Mouse (Mus musculus) lung, embryonic 15.5 days (tissue): ENCODE data around the gene Cblb. TPM values are rescaled to one million over a fixed set of nuclear protein-coding genes. Genes with fewer than 3 reads are reported as not detected.
A peak's percentile ranks its signal among the peaks of the same experiment; 100 is the strongest.

Source experiments
- ATAC-seq: fragments of 200-750 bp; cut with Nextera tagmentation; 2 replicates; pipeline ENCODE4 v1.8.0; 2017; ENCODE audit warnings: moderate number of reproducible peaks, borderline replicate concordance; ENCODE audit not compliant: low FRiP score, low TSS enrichment; ENCODE audit errors: extremely low read depth
- H3K27ac ChIP-seq: fragments of 300-500 bp; sonication (generic); 2 replicates; pipeline ENCODE4 v1.5.1; 2015; ENCODE audit warnings: moderate library complexity, mild to moderate bottlenecking, inconsistent platforms
- H3K27me3 ChIP-seq: fragments of 300-500 bp; sonication (generic); 2 replicates; pipeline ENCODE4 v1.6.1; 2015; ENCODE audit warnings: inconsistent platforms
- H3K36me3 ChIP-seq: fragments of 300-500 bp; sonication (generic); 2 replicates; pipeline ENCODE4 v1.6.1; 2015; ENCODE audit warnings: inconsistent platforms
- H3K4me1 ChIP-seq: fragments of 300-500 bp; sonication (generic); 2 replicates; pipeline ENCODE4 v1.6.1; 2015; ENCODE audit warnings: inconsistent platforms
- H3K4me2 ChIP-seq: fragments of 300-500 bp; sonication (generic); 2 replicates; pipeline ENCODE4 v1.6.1; 2015; ENCODE audit warnings: inconsistent platforms, mild to moderate bottlenecking, moderate library complexity
- H3K4me3 ChIP-seq: fragments of 300-500 bp; sonication (generic); 2 replicates; pipeline ENCODE4 v1.5.1; 2015; ENCODE audit warnings: mild to moderate bottlenecking, inconsistent platforms
- H3K9ac ChIP-seq: fragments of 300-500 bp; sonication (generic); 2 replicates; pipeline ENCODE4 v1.6.1; 2015; ENCODE audit warnings: inconsistent platforms
- H3K9me3 ChIP-seq: fragments of 300-500 bp; sonication (generic); 2 replicates; pipeline ENCODE4 v1.6.1; 2016; ENCODE audit warnings: inconsistent platforms
- WGBS: fragments of 180-500 bp; shearing (Covaris S2); methylation state at CpG from one replicate; pipeline ENCODE4 v1.1.7; 2015; 5-methylcytosine and 5-hydroxymethylcytosine counted together
- polyA plus RNA-seq: library from polyadenylated mRNA; unstranded; fragments of >200 nt; fragmentation: Nextera tagmentation; extraction: Ambion mirVana; gene quantifications from 2 replicates; pipeline ENCODE4 v1.2.1, GENCODE M21; 2015

Cblb gene
- polyA plus RNA-seq, 1 experiment from 2014 or later: 14.6 TPM

- 75% methylated on average over 2 of the region's 2 CpGs for WGBS
Measured at GRCm38 (mm10) chr16:52013812-52014211, 17.2 kb upstream of the Cblb start.

GRCm38 (mm10) chr16:52023417-52023816, 7.6 kb upstream of the Cblb start:
- Histone ChIP-seq H3K9me3 (no peaks in the 10 kb centered on the region), H3K27ac (no peak overlapping the region), H3K36me3 (no peaks in the 10 kb centered on the region), H3K27me3 (no peaks in the 10 kb centered on the region), H3K4me1 (no peaks in the 10 kb centered on the region), H3K4me3 (no peak overlapping the region), H3K9ac (no peak overlapping the region), H3K4me2 (no peak overlapping the region)
- ATAC-seq: no peak
- 86% methylated on average over 5 of the region's 5 CpGs for WGBS

More at GRCm38 (mm10) chr16:52013812-52014211, 17.2 kb upstream of the Cblb start:
- Histone ChIP-seq H3K4me1 (no peaks in the 10 kb centered on the region), H3K27me3 (no peaks in the 10 kb centered on the region), H3K4me2 (no peak overlapping the region), H3K9ac (no peak overlapping the region), H3K9me3 (no peaks in the 10 kb centered on the region), H3K27ac (no peak overlapping the region), H3K36me3 (no peaks in the 10 kb centered on the region), H3K4me3 (no peak overlapping the region)
- ATAC-seq: no peak

- no peaks in the 10 kb centered on the region for H3K9me3 ChIP-seq
- no peak for ATAC-seq
- H3K27me3 ChIP-seq: no peaks in the 10 kb centered on the region
- 90% methylated on average over 4 of the region's 4 CpGs for WGBS
- H3K4me3 ChIP-seq: no peak overlapping the region
- H3K9ac ChIP-seq: no peak overlapping the region
- no peaks in the 10 kb centered on the region for H3K36me3 ChIP-seq
- peaks cover 7% of the 10 kb centered on the region for H3K4me1 ChIP-seq
- no peak overlapping the region for H3K4me2 ChIP-seq
- H3K27ac ChIP-seq: no peak overlapping the region
Measured at GRCm38 (mm10) chr16:52027326-52027725, 3.7 kb upstream of the Cblb start.

- Histone ChIP-seq H3K4me2 (no peak overlapping the region), H3K27me3 (no peaks in the 10 kb centered on the region), H3K36me3 (no peaks in the 10 kb centered on the region), H3K9ac (no peak overlapping the region), H3K9me3 (no peaks in the 10 kb centered on the region), H3K27ac (no peak overlapping the region), H3K4me1 (peaks cover 12% of the 10 kb centered on the region), H3K4me3 (no peak overlapping the region)
- no peak for ATAC-seq
- 83% methylated on average over 3 of the region's 3 CpGs for WGBS
Measured at GRCm38 (mm10) chr16:52029001-52029400, 2.0 kb upstream of the Cblb start.

GRCm38 (mm10) chr16:52031712-52032251, 757 bp downstream of the Cblb start:
- peak; percentile 91 for ATAC-seq
- H3K27ac ChIP-seq: peak overlapping the region; percentile 99
- H3K4me2 ChIP-seq: peak overlapping the region; percentile 63
- peaks cover 27% of the 10 kb centered on the region for H3K4me1 ChIP-seq
- peak overlapping the region; percentile 88 for H3K9ac ChIP-seq
- no peaks in the 10 kb centered on the region for H3K27me3 ChIP-seq
- H3K9me3 ChIP-seq: no peaks in the 10 kb centered on the region
- 0% methylated on average over 37 of the region's 37 CpGs for WGBS
- peaks cover 13% of the 10 kb centered on the region; the same call in 1 of the 2 replicates for H3K36me3 ChIP-seq
- peak overlapping the region; percentile 89 for H3K4me3 ChIP-seq

- Histone ChIP-seq H3K27me3 (no peaks in the 10 kb centered on the region), H3K9ac (peak overlapping the region; percentile 88), H3K27ac (peak overlapping the region; percentile 99), H3K4me2 (peak overlapping the region; percentile 63), H3K4me1 (peaks cover 27% of the 10 kb centered on the region), H3K36me3 (peaks cover 15% of the 10 kb centered on the region; the same call in 1 of the 2 replicates), H3K4me3 (peak overlapping the region; percentile 89), H3K9me3 (no peaks in the 10 kb centered on the region)
- WGBS: 14% methylated on average over 29 of the region's 29 CpGs
- ATAC-seq: no peak
Measured at GRCm38 (mm10) chr16:52032376-52033330, 1.6 kb downstream of the Cblb start.

GRCm38 (mm10) chr16:52033381-52034315, 2.6 kb downstream of the Cblb start:
- no peak overlapping the region for H3K9ac ChIP-seq
- WGBS: 89% methylated on average over 4 of the region's 4 CpGs

GRCm38 (mm10) chr16:52034356-52034755, 3.3 kb downstream of the Cblb start:
- Histone ChIP-seq H3K9ac (no peak overlapping the region), H3K4me3 (no peak overlapping the region), H3K27ac (no peak overlapping the region), H3K36me3 (peaks cover 15% of the 10 kb centered on the region; the same call in 1 of the 2 replicates), H3K9me3 (no peaks in the 10 kb centered on the region), H3K27me3 (no peaks in the 10 kb centered on the region), H3K4me2 (peak overlapping the region; percentile 26), H3K4me1 (peaks cover 27% of the 10 kb centered on the region)
- WGBS: 78% methylated on average over 5 of the region's 5 CpGs
- no peak for ATAC-seq

More at GRCm38 (mm10) chr16:52033381-52034315, 2.6 kb downstream of the Cblb start:
- Histone ChIP-seq H3K4me3 (peak overlapping the region; percentile 89), H3K4me1 (peaks cover 27% of the 10 kb centered on the region), H3K9me3 (no peaks in the 10 kb centered on the region), H3K27me3 (no peaks in the 10 kb centered on the region), H3K4me2 (peak overlapping the region; percentile 63), H3K36me3 (peaks cover 15% of the 10 kb centered on the region; the same call in 1 of the 2 replicates), H3K27ac (no peak overlapping the region)
- no peak for ATAC-seq

- no peak overlapping the region for H3K27ac ChIP-seq
- H3K4me3 ChIP-seq: no peak overlapping the region
- WGBS: 77% methylated on average over 3 of the region's 3 CpGs
- H3K4me2 ChIP-seq: no peak overlapping the region
- H3K9ac ChIP-seq: no peak overlapping the region
- H3K9me3 ChIP-seq: no peaks in the 10 kb centered on the region
- H3K36me3 ChIP-seq: peaks cover 15% of the 10 kb centered on the region; the same call in 1 of the 2 replicates
- H3K4me1 ChIP-seq: peaks cover 20% of the 10 kb centered on the region
- no peak for ATAC-seq
- H3K27me3 ChIP-seq: no peaks in the 10 kb centered on the region
Measured at GRCm38 (mm10) chr16:52036295-52036694, 5.3 kb downstream of the Cblb start.

GRCm38 (mm10) chr16:52038283-52038682, 7.3 kb downstream of the Cblb start:
- 96% methylated on average over 4 of the region's 4 CpGs for WGBS
- Histone ChIP-seq H3K27me3 (no peaks in the 10 kb centered on the region), H3K4me1 (peaks cover 19% of the 10 kb centered on the region), H3K27ac (no peak overlapping the region), H3K36me3 (peaks cover 15% of the 10 kb centered on the region; the same call in 1 of the 2 replicates), H3K4me3 (no peak overlapping the region), H3K9me3 (no peaks in the 10 kb centered on the region), H3K9ac (no peak overlapping the region), H3K4me2 (no peak overlapping the region)
- ATAC-seq: no peak

- no peak overlapping the region for H3K4me3 ChIP-seq
- peaks cover 16% of the 10 kb centered on the region for H3K4me1 ChIP-seq
- no peak overlapping the region for H3K9ac ChIP-seq
- 82% methylated on average over 2 of the region's 2 CpGs for WGBS
- no peaks in the 10 kb centered on the region for H3K9me3 ChIP-seq
- no peak overlapping the region for H3K4me2 ChIP-seq
- H3K27me3 ChIP-seq: no peaks in the 10 kb centered on the region
- peaks cover 15% of the 10 kb centered on the region; the same call in 1 of the 2 replicates for H3K36me3 ChIP-seq
- no peak overlapping the region for H3K27ac ChIP-seq
- ATAC-seq: no peak
Measured at GRCm38 (mm10) chr16:52038821-52039220, 7.8 kb downstream of the Cblb start.
